Mouse (Mus musculus): ENCODE measurements around the gene Gm10024. TPM values are rescaled to one million over a fixed set of nuclear protein-coding genes. Genes with fewer than 3 reads are reported as not detected.
"Not testable (repeated sequence)": the region's sequence is repeated elsewhere in the genome, so short reads cannot be mapped to it uniquely, and the experiment has no call there.

Gene Gm10024
- polyA plus RNA-seq, 1 experiment = not detected

DNA sequence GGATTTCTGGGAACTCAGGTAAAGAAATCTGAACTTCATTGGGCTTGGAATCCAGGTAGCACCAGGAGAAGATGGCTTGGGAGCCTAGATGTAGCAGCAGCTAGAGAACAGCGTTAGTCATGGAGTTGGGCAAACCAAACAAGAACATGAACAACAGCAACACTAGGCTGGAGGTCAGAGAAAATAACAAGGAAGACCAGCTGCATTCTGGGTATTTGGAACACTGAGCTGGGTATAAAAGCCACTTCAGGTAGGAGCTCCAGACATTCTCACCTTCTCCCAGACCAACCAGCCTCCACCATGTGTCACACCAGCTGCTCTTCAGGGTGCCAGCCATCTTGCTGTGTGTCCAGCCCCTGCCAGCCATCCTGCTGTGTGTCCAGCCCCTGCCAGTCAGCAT is 4.9 kb upstream of the Gm10024 start, which contains the start of gene Gm10272:
TSS of gene Gm10272 (plus strand) at position 301 of the 400 bp plus-strand sequence.
- Histone ChIP-seq H3K27ac (ENCODE audit: insufficient read depth, low read depth, low read length) (no peak within 1 kb of the TSS), H3K4me1 (ENCODE audit: control insufficient read depth, insufficient read depth, insufficient read length, low read length) (no peaks in the 10 kb centered on the region), H3K36me3 (ENCODE audit: control insufficient read depth, insufficient read depth, low read length) (no peaks in the 10 kb centered on the region), H3K4me3 (ENCODE audit: low read depth, low read length) (no peak within 1 kb of the TSS), H3K27me3 (ENCODE audit: control insufficient read depth, insufficient read depth, low read length) (no peaks in the 10 kb centered on the region)
- TF ChIP-seq POLR2A (IDR thresholded peaks at IDR 0.05; ENCODE audit: low read depth, low read length) (no peak), CTCF (IDR thresholded peaks at IDR 0.05; ENCODE audit: extremely low read depth, insufficient read length, insufficient replicate concordance, low read depth, low read length) (no peak)
- 84% methylated on average over 1 of the region's 1 CpGs for WGBS

DNA sequence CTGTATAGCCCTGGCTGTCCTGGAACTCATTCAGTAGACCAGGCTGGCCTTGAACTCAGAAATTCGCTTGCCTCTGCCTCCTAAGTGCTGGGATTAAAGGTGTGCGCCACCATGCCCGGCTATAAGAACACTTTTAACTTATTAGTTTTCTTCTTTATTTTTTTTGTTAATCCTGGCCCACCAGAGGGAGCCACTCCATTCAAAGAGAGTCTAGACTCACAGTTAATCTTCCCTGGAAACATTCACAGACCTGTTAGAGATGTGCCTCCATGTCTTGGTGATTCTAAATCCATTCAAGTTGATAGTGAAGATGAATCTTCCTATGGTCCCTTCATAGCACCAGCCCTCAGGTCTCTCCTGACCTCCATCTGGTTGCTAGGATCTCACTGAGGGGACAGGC is 1.4 kb upstream of the Gm10024 start:
- no peaks in the 10 kb centered on the region for H3K4me1 ChIP-seq (ENCODE audit: control insufficient read depth, insufficient read depth, insufficient read length, low read length)
- H3K27me3 ChIP-seq (ENCODE audit: control insufficient read depth, insufficient read depth, low read length) = no peaks in the 10 kb centered on the region
- WGBS = 72% methylated on average over 3 of the region's 3 CpGs
- H3K4me3 ChIP-seq (ENCODE audit: low read depth, low read length) = no peak overlapping the region
- H3K27ac ChIP-seq (ENCODE audit: insufficient read depth, low read depth, low read length) = no peak overlapping the region
- TF ChIP-seq CTCF (IDR thresholded peaks at IDR 0.05; ENCODE audit: extremely low read depth, insufficient read length, insufficient replicate concordance, low read depth, low read length) (no peak), POLR2A (IDR thresholded peaks at IDR 0.05; ENCODE audit: low read depth, low read length) (no peak)
- no peaks in the 10 kb centered on the region for H3K36me3 ChIP-seq (ENCODE audit: control insufficient read depth, insufficient read depth, low read length)

DNA sequence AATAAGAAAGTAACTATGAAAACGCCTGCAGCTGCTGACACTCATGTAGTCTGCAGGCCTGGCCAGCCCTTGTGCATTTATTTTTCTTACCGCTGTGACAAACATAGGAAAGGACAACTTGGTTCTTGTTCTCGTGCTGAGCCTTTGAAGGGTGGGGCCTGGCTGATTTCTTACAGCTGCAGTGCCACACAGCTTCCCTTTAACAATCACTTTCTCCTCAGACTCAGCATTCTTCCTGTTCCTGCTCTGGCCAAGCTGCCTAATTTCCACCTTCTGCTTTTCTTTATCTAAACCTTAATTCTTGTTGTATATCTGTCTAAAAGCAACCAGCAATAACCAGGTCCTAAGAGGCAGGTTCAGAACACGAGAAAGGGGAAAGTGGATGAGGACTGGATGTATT is 2.5 kb downstream of the Gm10024 start:
- WGBS = 61% methylated on average over 4 of the region's 4 CpGs
- no peaks in the 10 kb centered on the region for H3K27me3 ChIP-seq (ENCODE audit: control insufficient read depth, insufficient read depth, low read length)
- no peak overlapping the region for H3K27ac ChIP-seq (ENCODE audit: insufficient read depth, low read depth, low read length)
- no peaks in the 10 kb centered on the region for H3K36me3 ChIP-seq (ENCODE audit: control insufficient read depth, insufficient read depth, low read length)
- no peak for TF ChIP-seq POLR2A (IDR thresholded peaks at IDR 0.05; ENCODE audit: low read depth, low read length)
- no peak for TF ChIP-seq CTCF (IDR thresholded peaks at IDR 0.05; ENCODE audit: extremely low read depth, insufficient read length, insufficient replicate concordance, low read depth, low read length)
- H3K4me1 ChIP-seq (ENCODE audit: control insufficient read depth, insufficient read depth, insufficient read length, low read length) = no peaks in the 10 kb centered on the region
- no peak overlapping the region for H3K4me3 ChIP-seq (ENCODE audit: low read depth, low read length)

DNA sequence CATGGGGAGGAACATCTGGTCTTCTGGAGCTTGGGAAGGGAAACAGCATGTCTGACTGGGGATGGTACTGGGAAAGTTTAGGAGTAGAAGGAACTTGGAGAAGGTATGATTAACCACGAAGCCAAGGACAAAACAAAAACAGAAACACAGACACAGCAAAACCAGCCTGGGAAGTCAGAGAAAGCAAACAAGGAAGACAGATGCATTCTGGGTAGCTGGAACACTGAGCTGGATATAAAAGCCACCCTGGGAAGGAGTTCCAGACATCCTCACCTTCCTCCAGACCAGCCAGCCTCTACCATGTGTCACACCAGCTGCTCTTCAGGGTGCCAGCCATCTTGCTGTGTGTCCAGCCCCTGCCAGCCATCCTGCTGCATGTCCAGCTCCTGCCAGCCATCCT is 4.2 kb downstream of the Gm10024 start, which contains the start of gene Gm10142:
TSS of gene Gm10142 (plus strand) at position 301 of the 400 bp plus-strand sequence.
- no peaks in the 10 kb centered on the region for H3K4me1 ChIP-seq (ENCODE audit: control insufficient read depth, insufficient read depth, insufficient read length, low read length)
- no peaks in the 10 kb centered on the region for H3K36me3 ChIP-seq (ENCODE audit: control insufficient read depth, insufficient read depth, low read length)
- WGBS = 84% methylated on average over 1 of the region's 1 CpGs
- TF ChIP-seq CTCF (IDR thresholded peaks at IDR 0.05; ENCODE audit: extremely low read depth, insufficient read length, insufficient replicate concordance, low read depth, low read length) (no peak), POLR2A (IDR thresholded peaks at IDR 0.05; ENCODE audit: low read depth, low read length) (no peak)
- H3K27ac ChIP-seq (ENCODE audit: insufficient read depth, low read depth, low read length) = no peak within 1 kb of the TSS
- no peak within 1 kb of the TSS for H3K4me3 ChIP-seq (ENCODE audit: low read depth, low read length)
- no peaks in the 10 kb centered on the region for H3K27me3 ChIP-seq (ENCODE audit: control insufficient read depth, insufficient read depth, low read length)

DNA sequence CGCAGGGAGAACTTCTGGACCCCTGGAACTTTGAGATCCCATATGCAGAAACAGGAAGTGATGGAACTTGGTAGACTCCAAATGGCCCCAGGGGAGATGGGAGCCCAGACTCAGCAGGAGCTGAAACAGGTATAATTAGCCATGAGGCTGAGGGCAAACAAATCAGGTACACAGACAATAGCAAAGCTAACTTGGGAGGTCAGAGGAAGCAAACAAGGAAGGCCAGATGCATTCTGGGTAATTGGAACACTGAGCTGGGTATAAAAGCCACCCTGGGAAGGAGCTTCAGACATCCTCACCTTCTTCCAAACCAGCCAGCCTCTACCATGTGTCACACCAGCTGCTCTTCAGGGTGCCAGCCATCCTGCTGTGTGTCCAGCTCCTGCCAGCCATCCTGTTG is 9.0 kb downstream of the Gm10024 start, which contains the start of gene Krtap12-1:
TSS of gene Krtap12-1 (plus strand) at position 301 of the 400 bp plus-strand sequence.
- H3K4me3 ChIP-seq (ENCODE audit: low read depth, low read length) = not testable (repeated sequence)
- 79% methylated on average over 1 of the region's 1 CpGs for WGBS

DNA sequence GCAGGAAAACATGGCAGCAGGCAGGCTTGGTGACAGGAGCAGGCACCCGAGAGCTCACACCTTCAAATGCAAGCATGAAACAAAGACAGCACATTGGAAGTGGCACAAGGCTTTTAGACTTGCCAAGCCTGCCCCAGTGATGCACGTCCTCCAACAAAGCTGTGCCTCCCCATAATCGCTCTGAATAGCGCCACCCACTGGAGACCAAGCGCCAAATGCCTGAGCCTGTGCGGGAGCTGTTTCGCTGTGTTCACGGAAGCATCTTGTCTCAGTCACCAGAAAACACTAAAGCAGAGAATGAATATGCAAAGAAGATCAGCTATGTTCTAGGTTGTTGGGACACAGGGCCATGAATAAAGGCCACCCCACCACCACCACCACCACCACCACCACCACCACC is 13.6 kb downstream of the Gm10024 start:
- Histone ChIP-seq H3K27ac (ENCODE audit: insufficient read depth, low read depth, low read length) (no peak overlapping the region), H3K4me3 (ENCODE audit: low read depth, low read length) (no peak overlapping the region), H3K36me3 (ENCODE audit: control insufficient read depth, insufficient read depth, low read length) (no peaks in the 10 kb centered on the region), H3K27me3 (ENCODE audit: control insufficient read depth, insufficient read depth, low read length) (no peaks in the 10 kb centered on the region), H3K4me1 (ENCODE audit: control insufficient read depth, insufficient read depth, insufficient read length, low read length) (no peaks in the 10 kb centered on the region)
- WGBS = 77% methylated on average over 8 of the region's 8 CpGs
- TF ChIP-seq CTCF (IDR thresholded peaks at IDR 0.05; ENCODE audit: extremely low read depth, insufficient read length, insufficient replicate concordance, low read depth, low read length) (no peak), POLR2A (IDR thresholded peaks at IDR 0.05; ENCODE audit: low read depth, low read length) (no peak)

More for the DNA sequence above, 9.0 kb downstream of the Gm10024 start, which contains the start of gene Krtap12-1:
- not testable (repeated sequence) for H3K27me3 ChIP-seq (ENCODE audit: control insufficient read depth, insufficient read depth, low read length); H3K36me3 ChIP-seq (ENCODE audit: control insufficient read depth, insufficient read depth, low read length); H3K27ac ChIP-seq (ENCODE audit: insufficient read depth, low read depth, low read length); H3K4me1 ChIP-seq (ENCODE audit: control insufficient read depth, insufficient read depth, insufficient read length, low read length)

DNA sequence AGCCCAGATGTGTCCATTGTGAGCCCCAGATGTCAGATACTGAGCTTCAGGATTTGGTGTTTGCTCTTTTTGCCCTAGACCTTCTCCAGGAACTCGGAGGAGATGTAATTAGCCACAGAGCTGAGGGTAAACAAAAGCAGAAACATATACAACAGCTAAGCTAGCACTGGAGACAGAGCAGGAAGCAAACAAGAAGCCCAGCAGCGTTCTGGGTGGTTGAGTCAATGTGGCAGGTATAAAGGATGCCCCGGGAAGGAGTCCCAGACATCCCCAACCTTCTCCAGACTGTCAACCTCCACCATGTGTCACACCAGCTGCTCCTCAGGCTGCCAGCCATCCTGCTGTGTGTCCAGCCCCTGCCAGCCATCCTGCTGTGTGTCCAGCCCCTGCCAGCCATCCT is 14.9 kb downstream of the Gm10024 start, which contains the start of gene Gm10100:
TSS of gene Gm10100 (plus strand) at position 301 of the 400 bp plus-strand sequence.
- no peaks in the 10 kb centered on the region for H3K27me3 ChIP-seq (ENCODE audit: control insufficient read depth, insufficient read depth, low read length)
- TF ChIP-seq POLR2A (IDR thresholded peaks at IDR 0.05; ENCODE audit: low read depth, low read length) (no peak), CTCF (IDR thresholded peaks at IDR 0.05; ENCODE audit: extremely low read depth, insufficient read length, insufficient replicate concordance, low read depth, low read length) (no peak)
- H3K36me3 ChIP-seq (ENCODE audit: control insufficient read depth, insufficient read depth, low read length) = no peaks in the 10 kb centered on the region
- WGBS = 50% methylated on average over 3 of the region's 3 CpGs
- H3K4me1 ChIP-seq (ENCODE audit: control insufficient read depth, insufficient read depth, insufficient read length, low read length) = no peaks in the 10 kb centered on the region
- no peak within 1 kb of the TSS for H3K27ac ChIP-seq (ENCODE audit: insufficient read depth, low read depth, low read length)
- no peak within 1 kb of the TSS for H3K4me3 ChIP-seq (ENCODE audit: low read depth, low read length)

Data from small intestine, adult 2 months (tissue).